Mouse (Mus musculus) testis, adult 2 months (tissue): ENCODE data around the gene Ppp1r9a. TPM values are rescaled to one million over a fixed set of nuclear protein-coding genes. Genes with fewer than 3 reads are reported as not detected.

Source experiments
- H3K27ac ChIP-seq: fragments of 200-500 bp; 2 replicates; pipeline ENCODE4 v1.5.1; 2012; ENCODE audit warnings: low read depth, low read length; ENCODE audit not compliant: control insufficient read depth, insufficient read depth
- H3K27me3 ChIP-seq: fragments of 200-500 bp; 2 replicates; pipeline ENCODE4 v1.6.1; 2012; ENCODE audit warnings: mild to moderate bottlenecking, low read length, moderate library complexity; ENCODE audit not compliant: control insufficient read depth, insufficient read depth
- H3K36me3 ChIP-seq: fragments of 200-500 bp; 2 replicates; pipeline ENCODE4 v1.6.1; 2012; ENCODE audit warnings: mild to moderate bottlenecking, low read length; ENCODE audit not compliant: control insufficient read depth, insufficient read depth
- H3K4me1 ChIP-seq: fragments of 200-500 bp; 2 replicates; pipeline ENCODE4 v1.6.1; 2012; ENCODE audit warnings: low read length; ENCODE audit not compliant: control insufficient read depth, insufficient read depth
- H3K4me3 ChIP-seq: fragments of 200-500 bp; 2 replicates; pipeline ENCODE4 v1.5.1; 2012; ENCODE audit warnings: low read depth, mild to moderate bottlenecking, low read length, moderate library complexity, mixed read lengths; ENCODE audit not compliant: control insufficient read depth
- CTCF ChIP-seq: fragments of 200-500 bp; IDR thresholded peaks from 2 replicates; pipeline ENCODE4 v1.5.1; 2012; ENCODE audit warnings: low read depth, mild to moderate bottlenecking, inconsistent platforms, low read length, moderate library complexity; ENCODE audit not compliant: control insufficient read depth, insufficient read depth, insufficient replicate concordance
- POLR2A ChIP-seq: fragments of 200-500 bp; IDR thresholded peaks from 2 replicates; pipeline ENCODE4 v1.6.1; 2012; ENCODE audit warnings: low read depth, mild to moderate bottlenecking, inconsistent platforms, low read length, moderate library complexity; ENCODE audit not compliant: control insufficient read depth
- polyA plus RNA-seq: library from polyadenylated mRNA; depleted of rRNA; stranded (reverse); fragments of >200 nt; gene quantifications from 2 replicates; pipeline ENCODE4 v1.2.3, GENCODE M21; 2012

Gene Ppp1r9a
- polyA plus RNA-seq, 1 experiment, result 8.5 TPM

DNA sequence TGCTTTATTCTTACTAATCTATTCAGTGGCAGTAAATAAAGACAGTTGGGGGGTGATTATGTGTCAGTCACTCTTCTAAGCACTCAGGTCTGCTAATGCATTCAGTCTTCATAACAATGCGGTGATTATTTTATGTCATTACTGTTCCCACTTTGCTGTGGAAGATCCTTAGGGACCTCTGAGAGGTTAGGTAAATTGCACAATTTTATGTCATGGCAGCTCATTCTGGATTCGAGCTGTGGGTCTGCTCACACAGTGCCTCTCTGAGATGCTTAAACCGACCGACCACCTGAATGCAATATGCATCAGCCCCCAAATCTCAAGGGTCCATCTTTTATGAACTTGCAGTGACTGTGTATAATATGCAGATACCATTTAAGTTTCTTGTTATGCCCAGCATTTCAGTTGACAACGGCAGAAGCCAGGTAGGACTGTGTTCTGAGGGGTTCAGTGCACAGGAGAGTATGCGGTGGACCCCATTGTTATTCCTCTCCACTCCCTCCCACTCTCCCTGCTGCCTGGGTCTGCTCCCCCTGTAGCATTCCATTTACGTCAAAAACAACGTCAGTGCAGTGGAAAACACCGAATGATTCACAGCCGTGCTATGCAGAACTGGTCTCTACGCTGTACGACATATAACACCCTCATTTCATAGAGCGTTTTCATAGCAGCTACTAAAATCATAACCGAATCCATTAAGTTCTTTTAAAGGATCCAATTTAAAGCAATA lies 226.8 kb downstream of the Ppp1r9a start:
- Histone ChIP-seq H3K4me1 (no peaks in the 10 kb centered on the region), H3K27me3 (no peaks in the 10 kb centered on the region), H3K4me3 (no peak overlapping the region), H3K27ac (no peak overlapping the region), H3K36me3 (no peaks in the 10 kb centered on the region)
- TF ChIP-seq POLR2A, result no peak
- TF ChIP-seq CTCF, result no peak

DNA sequence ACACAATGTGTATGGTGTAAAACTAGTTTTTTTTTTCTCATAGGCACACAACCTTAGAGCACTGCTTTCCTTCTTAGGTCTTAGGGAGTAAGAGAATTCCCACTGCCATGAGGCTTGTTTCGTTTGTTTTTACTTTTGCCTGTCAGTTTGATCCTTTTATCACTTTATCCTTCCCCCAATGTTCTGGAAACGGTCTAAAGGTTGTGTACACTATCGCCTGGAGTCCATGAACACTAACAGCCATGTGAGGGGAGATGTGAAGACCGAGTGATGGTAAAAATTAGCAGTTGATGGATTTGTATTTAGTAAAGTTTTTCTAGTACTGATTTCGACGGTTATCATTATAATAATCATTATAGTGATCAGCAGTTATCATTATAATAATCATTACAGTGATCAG lies 232.3 kb downstream of the Ppp1r9a start:
- no peak for TF ChIP-seq CTCF
- TF ChIP-seq POLR2A, result no peak

DNA sequence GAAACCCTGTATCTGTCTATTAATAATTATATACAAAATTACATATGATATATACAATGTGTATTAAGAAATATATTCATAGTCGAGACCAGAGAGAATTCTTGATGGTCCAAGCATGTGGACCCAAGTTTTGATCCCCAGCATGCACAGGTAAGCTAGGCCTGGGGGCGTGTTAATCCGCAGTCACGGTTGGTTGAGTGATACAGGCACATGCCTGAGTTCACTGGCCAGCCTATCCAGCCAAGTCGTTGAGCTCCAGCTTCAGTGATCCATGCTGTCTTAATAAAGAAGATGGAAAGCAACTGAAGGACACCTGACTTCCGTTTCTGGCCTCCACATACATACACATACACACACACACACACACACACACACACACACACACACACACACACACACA lies 233.3 kb downstream of the Ppp1r9a start:
- Histone ChIP-seq H3K36me3 (no peaks in the 10 kb centered on the region), H3K4me3 (no peak overlapping the region), H3K27ac (no peak overlapping the region), H3K4me1 (no peaks in the 10 kb centered on the region), H3K27me3 (no peaks in the 10 kb centered on the region)
- no peak for TF ChIP-seq POLR2A
- no peak for TF ChIP-seq CTCF

More for the DNA sequence above, 232.3 kb downstream of the Ppp1r9a start:
- H3K4me3 ChIP-seq, result no peak overlapping the region
- no peaks in the 10 kb centered on the region for H3K4me1 ChIP-seq
- H3K36me3 ChIP-seq, result no peaks in the 10 kb centered on the region
- H3K27me3 ChIP-seq, result no peaks in the 10 kb centered on the region
- H3K27ac ChIP-seq, result no peak overlapping the region

DNA sequence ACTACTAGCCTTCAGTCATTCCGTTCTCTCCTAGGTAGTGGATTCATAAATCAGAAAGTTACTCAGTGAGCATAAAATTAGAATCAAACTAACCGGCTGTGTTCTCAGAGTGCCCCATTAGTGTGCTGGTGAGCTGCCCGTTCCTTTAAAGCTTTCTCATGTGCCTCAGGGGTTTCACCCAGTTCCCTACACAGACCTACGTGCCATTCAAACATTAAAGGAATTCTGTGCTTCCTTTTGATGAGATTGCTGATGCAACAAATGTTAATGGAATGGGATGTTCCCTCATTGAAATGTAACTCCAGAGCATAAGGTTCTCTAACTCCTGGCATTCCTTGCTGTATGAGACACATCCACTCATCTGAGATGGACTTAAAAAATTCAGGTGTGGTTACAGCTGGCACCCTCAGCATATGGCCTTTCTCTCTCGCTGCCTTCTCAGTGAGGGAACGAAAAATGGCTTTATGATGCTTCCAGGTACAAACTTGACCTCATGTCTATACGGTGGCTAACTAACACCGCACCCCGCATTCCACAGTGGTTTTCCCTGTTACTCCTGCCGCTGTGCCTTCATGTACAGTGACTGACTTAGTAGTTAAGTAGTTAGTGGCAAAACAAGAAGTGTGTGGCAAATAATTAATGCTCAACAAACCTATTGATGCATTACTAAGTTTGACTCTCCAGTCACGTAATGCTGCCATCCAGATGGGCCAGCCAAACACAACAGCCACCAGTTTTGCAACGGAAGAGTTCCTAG lies 236.3 kb downstream of the Ppp1r9a start:
- no peaks in the 10 kb centered on the region for H3K36me3 ChIP-seq

DNA sequence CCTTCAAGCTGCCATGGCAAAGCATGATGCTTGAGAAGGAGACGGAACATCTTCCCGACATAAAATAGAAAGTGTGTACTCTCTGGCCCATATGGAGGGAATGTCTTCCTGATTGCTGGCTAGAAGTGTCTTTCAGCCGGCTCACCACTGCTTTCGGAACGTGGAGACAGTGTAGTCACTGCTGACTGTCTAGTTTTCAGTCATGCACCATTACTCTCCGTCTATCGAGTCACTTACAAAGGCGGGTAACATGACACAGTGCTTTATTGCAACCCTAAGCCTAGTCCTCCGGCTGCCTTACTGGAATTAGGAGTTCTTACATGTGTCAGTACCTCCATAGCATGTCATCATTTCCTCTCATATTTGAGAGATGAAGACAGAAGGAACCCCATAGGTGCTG lies 236.9 kb downstream of the Ppp1r9a start:
- no peak overlapping the region for H3K4me3 ChIP-seq
- no peaks in the 10 kb centered on the region for H3K4me1 ChIP-seq
- no peak for TF ChIP-seq POLR2A
- no peak for TF ChIP-seq CTCF
- no peaks in the 10 kb centered on the region for H3K36me3 ChIP-seq
- no peaks in the 10 kb centered on the region for H3K27me3 ChIP-seq
- H3K27ac ChIP-seq, result no peak overlapping the region

More for the DNA sequence above, 236.3 kb downstream of the Ppp1r9a start:
- TF ChIP-seq POLR2A (no peak), CTCF (no peak)
- no peaks in the 10 kb centered on the region for H3K27me3 ChIP-seq
- H3K27ac ChIP-seq, result no peak overlapping the region
- no peaks in the 10 kb centered on the region for H3K4me1 ChIP-seq
- H3K4me3 ChIP-seq, result no peak overlapping the region

DNA sequence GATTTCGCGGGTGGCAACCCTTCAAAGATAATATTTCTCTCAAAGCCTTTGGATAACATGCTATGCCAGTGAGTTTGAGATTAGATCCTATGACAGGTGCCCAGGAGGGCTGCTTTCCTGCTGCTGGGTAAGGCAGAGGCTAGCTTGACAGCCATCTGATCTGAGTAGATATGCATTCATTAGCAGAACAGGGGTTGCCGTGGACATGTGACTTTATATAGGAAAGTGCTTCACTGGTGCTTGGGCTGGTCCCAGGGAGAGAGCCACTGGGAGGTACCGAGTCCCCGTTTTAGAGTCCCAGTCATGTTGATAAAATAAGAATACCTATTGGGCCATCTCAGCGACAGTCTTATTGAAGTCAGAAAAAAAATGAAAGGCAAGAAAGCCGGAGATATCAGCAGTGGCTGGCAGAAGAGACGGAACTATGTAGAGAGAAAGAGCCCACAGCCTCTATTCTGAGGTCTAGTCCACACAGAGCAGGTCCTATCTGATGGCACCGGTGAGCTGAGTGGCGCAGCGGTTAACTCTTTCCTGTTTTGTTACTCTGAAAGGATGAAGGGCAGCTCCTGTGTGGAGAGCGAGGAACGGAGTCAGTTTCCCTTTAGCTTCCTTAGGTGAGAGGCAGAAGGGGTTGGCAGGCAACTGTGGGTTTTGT lies 244.9 kb downstream of the Ppp1r9a start:
- no peaks in the 10 kb centered on the region for H3K4me1 ChIP-seq
- no peak overlapping the region for H3K4me3 ChIP-seq
- TF ChIP-seq POLR2A (no peak), CTCF (no peak)
- H3K36me3 ChIP-seq, result no peaks in the 10 kb centered on the region
- no peak overlapping the region for H3K27ac ChIP-seq
- H3K27me3 ChIP-seq, result no peaks in the 10 kb centered on the region

DNA sequence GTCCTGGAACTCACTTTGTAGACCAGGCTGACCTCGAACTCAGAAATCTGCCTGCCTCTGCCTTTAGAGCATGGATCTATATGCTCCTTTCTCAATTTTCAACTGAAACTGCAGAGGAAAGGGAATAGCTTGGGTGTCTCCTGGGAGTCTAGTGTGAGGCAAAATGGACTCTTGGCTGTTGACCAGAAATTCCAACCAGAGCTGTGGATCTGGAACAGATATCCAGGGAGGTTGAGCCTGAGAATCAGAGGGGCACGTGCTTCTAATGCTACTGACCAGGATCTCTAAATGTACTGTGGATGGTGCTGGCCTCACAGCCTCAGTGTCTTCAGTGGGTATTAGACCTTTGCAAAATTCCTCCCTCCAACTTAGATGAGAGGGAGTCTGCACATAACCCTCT lies 247.2 kb downstream of the Ppp1r9a start:
- Histone ChIP-seq H3K4me1 (no peaks in the 10 kb centered on the region), H3K4me3 (no peak overlapping the region), H3K27me3 (no peaks in the 10 kb centered on the region), H3K27ac (no peak overlapping the region), H3K36me3 (no peaks in the 10 kb centered on the region)
- TF ChIP-seq POLR2A (no peak), CTCF (no peak)
